Mouse (Mus musculus) embryonic facial prominence, embryonic 10.5 days (tissue): ENCODE results near the gene Unc119b. TPM values are rescaled to one million over a fixed set of nuclear protein-coding genes. Genes with fewer than 3 reads are reported as not detected.

Source experiments
- polyA plus RNA-seq: library from polyadenylated mRNA; unstranded; fragments of >200 nt; fragmentation: Nextera tagmentation; extraction: Ambion mirVana; gene quantifications from 2 replicates; pipeline ENCODE4 v1.2.1, GENCODE M21; 2016

The Unc119b gene
- polyA plus RNA-seq, 1 experiment from 2014 or later, result 63.5 TPM

Other genes with a start within 250 kb of the Unc119b start
- gene Oasl2, start 238.0 kb downstream of the Unc119b start, polyA plus RNA-seq, result 0.68 and 0.72 TPM in 2 replicates
- gene Oasl1, start 211.7 kb downstream of the Unc119b start, polyA plus RNA-seq, result 0.24 TPM in 1 of 2 replicates, not detected in the other
- gene 2210016L21Rik, start 192.8 kb downstream of the Unc119b start, polyA plus RNA-seq, result 45.4 and 47.7 TPM in 2 replicates
- 0.06 TPM in 2 replicates for gene Hnf1a, start 163.9 kb downstream of the Unc119b start, polyA plus RNA-seq
- 12.5 and 13.1 TPM in 2 replicates for gene Sppl3, start 123.8 kb downstream of the Unc119b start, polyA plus RNA-seq
- 20.8 and 25.5 TPM in 2 replicates for gene Gm10401, start 36.7 kb downstream of the Unc119b start, polyA plus RNA-seq
- 72.6 and 78.7 TPM in 2 replicates for gene Acads, start 15.6 kb downstream of the Unc119b start, polyA plus RNA-seq
- 73.6 and 80.6 TPM in 2 replicates for gene Mlec, start 23.2 kb upstream of the Unc119b start, polyA plus RNA-seq
- gene Cabp1, start 59.4 kb upstream of the Unc119b start, polyA plus RNA-seq, result 1.3 and 1.4 TPM in 2 replicates
- gene Pop5, start 100.9 kb upstream of the Unc119b start, polyA plus RNA-seq, result 114 and 122 TPM in 2 replicates
- 129 and 138 TPM in 2 replicates for gene Rnf10, start 137.9 kb upstream of the Unc119b start, polyA plus RNA-seq
- gene Coq5, start 144.7 kb upstream of the Unc119b start, polyA plus RNA-seq, result 52.2 and 55.9 TPM in 2 replicates
- 1,787 and 1,839 TPM in 2 replicates for gene Dynll1, start 166.0 kb upstream of the Unc119b start, polyA plus RNA-seq
- 391 and 411 TPM in 2 replicates for gene Srsf9, start 192.2 kb upstream of the Unc119b start, polyA plus RNA-seq
- 34.8 and 38.0 TPM in 2 replicates for gene Gatc, start 206.2 kb upstream of the Unc119b start, polyA plus RNA-seq
- 54.2 and 55.7 TPM in 2 replicates for gene Triap1, start 206.2 kb upstream of the Unc119b start, polyA plus RNA-seq
- 716 and 739 TPM in 2 replicates for gene Cox6a1, start 214.0 kb upstream of the Unc119b start, polyA plus RNA-seq